Mouse (Mus musculus): Measurements from ENCODE around the gene Cyp2c40. TPM values are rescaled to one million over a fixed set of nuclear protein-coding genes. Genes with fewer than 3 reads are reported as not detected.

Cyp2c40 gene
- not detected for polyA plus RNA-seq (2014; fragmentation: Illumina TruSeq; extraction: RNeasy Lipid Tissue Mini Kit (QIAGEN cat#74804); ENCODE audit: low read depth, low replicate concordance)

GRCm38 (mm10) chr19:39812714-39813113 lies at the start of gene Cyp2c40:
TSS of gene Cyp2c40 (minus strand) at chr19:39812814.

GRCm38 (mm10) chr19:39740920-39741319 lies 71.7 kb downstream of the Cyp2c40 start, which contains the start of gene Cyp2c68:
TSS of gene Cyp2c68 (minus strand) at chr19:39741054.

Other genes starting within 250 kb of the Cyp2c40 start
- gene Cyp2c67, start 163.8 kb downstream of the Cyp2c40 start, polyA plus RNA-seq (2014; fragmentation: Illumina TruSeq; extraction: RNeasy Lipid Tissue Mini Kit (QIAGEN cat#74804); ENCODE audit: low read depth, low replicate concordance) = not detected
- not detected for gene Cyp2c68, start 71.8 kb downstream of the Cyp2c40 start, polyA plus RNA-seq (2014; fragmentation: Illumina TruSeq; extraction: RNeasy Lipid Tissue Mini Kit (QIAGEN cat#74804); ENCODE audit: low read depth, low replicate concordance)
- not detected for gene Cyp2c69, start 74.0 kb upstream of the Cyp2c40 start, polyA plus RNA-seq (2014; fragmentation: Illumina TruSeq; extraction: RNeasy Lipid Tissue Mini Kit (QIAGEN cat#74804); ENCODE audit: low read depth, low replicate concordance)
- gene Cyp2c37, start 179.6 kb upstream of the Cyp2c40 start, polyA plus RNA-seq (2014; fragmentation: Illumina TruSeq; extraction: RNeasy Lipid Tissue Mini Kit (QIAGEN cat#74804); ENCODE audit: low read depth, low replicate concordance) = not detected

All from adrenal gland, adult 10 weeks (tissue).